Mouse (Mus musculus): ENCODE data around the gene Atxn10. TPM values are rescaled to one million over a fixed set of nuclear protein-coding genes. Genes with fewer than 3 reads are reported as not detected.
A peak's percentile ranks its signal among the peaks of the same experiment; 100 is the strongest.

Gene Atxn10
- polyA plus RNA-seq, 1 experiment = 205 TPM

GRCm38 (mm10) chr15:85461541-85461940, 125.5 kb downstream of the Atxn10 start:
- TF ChIP-seq POLR2A (IDR thresholded peaks at IDR 0.05; ENCODE audit: low read depth, low read length) = no peak
- TF ChIP-seq CTCF (IDR thresholded peaks at IDR 0.05; ENCODE audit: borderline replicate concordance, insufficient read depth, low read length) = no peak
- Histone ChIP-seq H3K27ac (ENCODE audit: insufficient read depth, low read length) (no peak overlapping the region), H3K4me3 (ENCODE audit: insufficient read depth, low read length) (no peak overlapping the region), H3K4me1 (ENCODE audit: control insufficient read depth, insufficient read depth, low read length) (no peaks in the 10 kb centered on the region)

- Histone ChIP-seq H3K4me3 (ENCODE audit: insufficient read depth, low read length) (no peak overlapping the region), H3K4me1 (ENCODE audit: control insufficient read depth, insufficient read depth, low read length) (no peaks in the 10 kb centered on the region), H3K27ac (ENCODE audit: insufficient read depth, low read length) (no peak overlapping the region)
- no peak for TF ChIP-seq POLR2A (IDR thresholded peaks at IDR 0.05; ENCODE audit: low read depth, low read length)
- TF ChIP-seq CTCF (IDR thresholded peaks at IDR 0.05; ENCODE audit: borderline replicate concordance, insufficient read depth, low read length) = no peak
Observed at GRCm38 (mm10) chr15:85462138-85462537, 126.1 kb downstream of the Atxn10 start.

- TF ChIP-seq CTCF (IDR thresholded peaks at IDR 0.05; ENCODE audit: borderline replicate concordance, insufficient read depth, low read length) (no peak), POLR2A (IDR thresholded peaks at IDR 0.05; ENCODE audit: low read depth, low read length) (no peak)
- H3K4me3 ChIP-seq (ENCODE audit: insufficient read depth, low read length) = no peak overlapping the region
- no peaks in the 10 kb centered on the region for H3K4me1 ChIP-seq (ENCODE audit: control insufficient read depth, insufficient read depth, low read length)
- H3K27ac ChIP-seq (ENCODE audit: insufficient read depth, low read length) = no peak overlapping the region
Observed at GRCm38 (mm10) chr15:85463027-85463790, 127.2 kb downstream of the Atxn10 start.

- no peak for TF ChIP-seq POLR2A (IDR thresholded peaks at IDR 0.05; ENCODE audit: low read depth, low read length)
- no peak for TF ChIP-seq CTCF (IDR thresholded peaks at IDR 0.05; ENCODE audit: borderline replicate concordance, insufficient read depth, low read length)
Observed at GRCm38 (mm10) chr15:85464190-85464589, 128.1 kb downstream of the Atxn10 start.

GRCm38 (mm10) chr15:85464823-85465565, 128.9 kb downstream of the Atxn10 start:
- H3K4me3 ChIP-seq (ENCODE audit: insufficient read depth, low read length) = no peak overlapping the region
- no peaks in the 10 kb centered on the region for H3K4me1 ChIP-seq (ENCODE audit: control insufficient read depth, insufficient read depth, low read length)
- no peak overlapping the region for H3K27ac ChIP-seq (ENCODE audit: insufficient read depth, low read length)
- TF ChIP-seq CTCF (IDR thresholded peaks at IDR 0.05; ENCODE audit: borderline replicate concordance, insufficient read depth, low read length) (no peak), POLR2A (IDR thresholded peaks at IDR 0.05; ENCODE audit: low read depth, low read length) (no peak)

More at GRCm38 (mm10) chr15:85464190-85464589, 128.1 kb downstream of the Atxn10 start:
- Histone ChIP-seq H3K4me1 (ENCODE audit: control insufficient read depth, insufficient read depth, low read length) (no peaks in the 10 kb centered on the region), H3K27ac (ENCODE audit: insufficient read depth, low read length) (no peak overlapping the region), H3K4me3 (ENCODE audit: insufficient read depth, low read length) (no peak overlapping the region)

- H3K27ac ChIP-seq (ENCODE audit: insufficient read depth, low read length) = no peak overlapping the region
- no peak for TF ChIP-seq POLR2A (IDR thresholded peaks at IDR 0.05; ENCODE audit: low read depth, low read length)
- no peak for TF ChIP-seq CTCF (IDR thresholded peaks at IDR 0.05; ENCODE audit: borderline replicate concordance, insufficient read depth, low read length)
- H3K4me3 ChIP-seq (ENCODE audit: insufficient read depth, low read length) = no peak overlapping the region
- no peaks in the 10 kb centered on the region for H3K4me1 ChIP-seq (ENCODE audit: control insufficient read depth, insufficient read depth, low read length)
Observed at GRCm38 (mm10) chr15:85466456-85467067, 130.5 kb downstream of the Atxn10 start.

- TF ChIP-seq POLR2A (IDR thresholded peaks at IDR 0.05; ENCODE audit: low read depth, low read length) (no peak), CTCF (IDR thresholded peaks at IDR 0.05; ENCODE audit: borderline replicate concordance, insufficient read depth, low read length) (no peak)
- no peak overlapping the region for H3K27ac ChIP-seq (ENCODE audit: insufficient read depth, low read length)
- no peaks in the 10 kb centered on the region for H3K4me1 ChIP-seq (ENCODE audit: control insufficient read depth, insufficient read depth, low read length)
- H3K4me3 ChIP-seq (ENCODE audit: insufficient read depth, low read length) = no peak overlapping the region
Observed at GRCm38 (mm10) chr15:85469401-85469800, 133.4 kb downstream of the Atxn10 start.

GRCm38 (mm10) chr15:85474697-85475096, 138.7 kb downstream of the Atxn10 start:
- TF ChIP-seq POLR2A (IDR thresholded peaks at IDR 0.05; ENCODE audit: low read depth, low read length) (no peak), CTCF (IDR thresholded peaks at IDR 0.05; ENCODE audit: borderline replicate concordance, insufficient read depth, low read length) (no peak)
- Histone ChIP-seq H3K4me1 (ENCODE audit: control insufficient read depth, insufficient read depth, low read length) (no peaks in the 10 kb centered on the region), H3K4me3 (ENCODE audit: insufficient read depth, low read length) (no peak overlapping the region), H3K27ac (ENCODE audit: insufficient read depth, low read length) (no peak overlapping the region)

GRCm38 (mm10) chr15:85477584-85477983, 141.5 kb downstream of the Atxn10 start:
- Histone ChIP-seq H3K4me3 (ENCODE audit: insufficient read depth, low read length) (no peak overlapping the region), H3K4me1 (ENCODE audit: control insufficient read depth, insufficient read depth, low read length) (no peaks in the 10 kb centered on the region), H3K27ac (ENCODE audit: insufficient read depth, low read length) (no peak overlapping the region)
- no peak for TF ChIP-seq POLR2A (IDR thresholded peaks at IDR 0.05; ENCODE audit: low read depth, low read length)
- TF ChIP-seq CTCF (IDR thresholded peaks at IDR 0.05; ENCODE audit: borderline replicate concordance, insufficient read depth, low read length) = 0 out of 2 replicates have a peak, but pooled peaks have one; percentile 38

All from embryonic fibroblast, embryonic 13.5 days (primary cell).